Mouse (Mus musculus): ENCODE measurements at regions not wholly inside any gene's neighbourhood (a gene's known extent, or its start where the extent isn't known, plus 50 kb on each side); places are given as distances from the start of the nearest gene placed in this dataset.

- no peaks in the 10 kb centered on the region for H3K27me3 ChIP-seq (replicated peaks)
- in situ Hi-C loops (cut with MboI; ENCODE audit: low pct_ligation_motif_present, low pct_unique_long_range_greater_than_20kb, low sequenced_read_pairs) (no loop called here), dilution Hi-C loops (cut with MboI; ENCODE audit: extremely low pct_ligation_motif_present, extremely low pct_unique_long_range_greater_than_20kb, low sequenced_read_pairs) (no loop called here)
- H3K4me3 ChIP-seq (replicated peaks in 1 of 3; ENCODE audit: low read depth in 2 of 3, low read length in 2 of 3, poor library complexity in 1 of 3): no peak overlapping the region
- H3K27ac ChIP-seq (ENCODE audit: insufficient read depth, low read depth): no peak overlapping the region
- H3K36me3 ChIP-seq (replicated peaks in 1 of 2; ENCODE audit: control insufficient read depth in 1 of 2, insufficient read depth in 1 of 2, low read length in 1 of 2): no peaks in the 10 kb centered on the region
- peak overlapping the region; percentile 70 for H3K4me2 ChIP-seq (ENCODE audit: insufficient read depth, low read depth, poor library complexity, severe bottlenecking)
- DNase-seq (ENCODE audit: extremely low read depth): no peak
- H3K79me2 ChIP-seq (replicated peaks; ENCODE audit: control insufficient read depth, extremely low read depth, insufficient read depth, poor library complexity, severe bottlenecking): no peaks in the 10 kb centered on the region
- no peaks in the 10 kb centered on the region for H3K4me1 ChIP-seq (ENCODE audit: control insufficient read depth in 1 of 2, insufficient read depth in 2 of 2)
- no peak for TF ChIP-seq MYC (IDR thresholded peaks at IDR 0.05; ENCODE audit: low read depth, low read length)
- TF ChIP-seq CHD1 (IDR thresholded peaks at IDR 0.05; ENCODE audit: low read depth, low read length): no peak
- no peak overlapping the region for H3K9ac ChIP-seq (ENCODE audit: insufficient read depth, low read depth)
- H3K9me3 ChIP-seq (replicated peaks; ENCODE audit: low read length): no peaks in the 10 kb centered on the region
Observed at GRCm38 (mm10) chr9:88073579-88073978, 253.4 kb upstream of the Nt5e start.

GRCm38 (mm10) chr9:88082931-88083479 lies 244.0 kb upstream of the Nt5e start:
- no peaks in the 10 kb centered on the region for H3K36me3 ChIP-seq (replicated peaks in 1 of 2; ENCODE audit: control insufficient read depth in 1 of 2, insufficient read depth in 1 of 2, low read length in 1 of 2)
- H3K4me2 ChIP-seq (ENCODE audit: insufficient read depth, low read depth, poor library complexity, severe bottlenecking): no peak overlapping the region
- H3K4me3 ChIP-seq (replicated peaks in 1 of 3; ENCODE audit: low read depth in 2 of 3, low read length in 2 of 3, poor library complexity in 1 of 3): no peak overlapping the region
- in situ Hi-C loops (cut with MboI; ENCODE audit: low pct_ligation_motif_present, low pct_unique_long_range_greater_than_20kb, low sequenced_read_pairs) (no loop called here), dilution Hi-C loops (cut with MboI; ENCODE audit: extremely low pct_ligation_motif_present, extremely low pct_unique_long_range_greater_than_20kb, low sequenced_read_pairs) (no loop called here)
- H3K79me2 ChIP-seq (replicated peaks; ENCODE audit: control insufficient read depth, extremely low read depth, insufficient read depth, poor library complexity, severe bottlenecking): no peaks in the 10 kb centered on the region
- peaks cover 0 to 2% of the 10 kb centered on the region in 2 experiments; a peak in 1 of 4 replicates for H3K4me1 ChIP-seq (ENCODE audit: control insufficient read depth in 1 of 2, insufficient read depth in 2 of 2)
- no peaks in the 10 kb centered on the region for H3K9me3 ChIP-seq (replicated peaks; ENCODE audit: low read length)
- TF ChIP-seq CHD2 (IDR thresholded peaks at IDR 0.05; ENCODE audit: low read length) (no peak), IRF4 (IDR thresholded peaks at IDR 0.05; ENCODE audit: low read depth, low read length) (no peak), BHLHE40 (IDR thresholded peaks at IDR 0.05; ENCODE audit: low read depth, low read length) (no peak), USF1 (IDR thresholded peaks at IDR 0.05; ENCODE audit: low read depth, low read length) (no peak), RAD21 (IDR thresholded peaks at IDR 0.05; ENCODE audit: low read depth, low read length) (no peak), CTCF (conservative IDR thresholded peaks at IDR 0.05 in 1 of 2, IDR thresholded peaks at IDR 0.05 in 1 of 2; ENCODE audit: low read depth in 2 of 2, low read length in 2 of 2) (no peak), USF2 (conservative IDR thresholded peaks at IDR 0.05; ENCODE audit: low read depth, low read length) (no peak), SIN3A (IDR thresholded peaks at IDR 0.05; ENCODE audit: low read length) (no peak), GABPA (IDR thresholded peaks at IDR 0.05; ENCODE audit: insufficient replicate concordance, low read depth, low read length) (no peak), MYC (IDR thresholded peaks at IDR 0.05; ENCODE audit: low read depth, low read length) (no peak), CHD1 (IDR thresholded peaks at IDR 0.05; ENCODE audit: low read depth, low read length) (no peak), JUND (conservative IDR thresholded peaks at IDR 0.05; ENCODE audit: low read depth, low read length) (no peak), MXI1 (IDR thresholded peaks at IDR 0.05; ENCODE audit: low read depth, low read length) (no peak), POLR2A (IDR thresholded peaks at IDR 0.05; ENCODE audit: low read depth, low read length) (no peak), SMC3 (IDR thresholded peaks at IDR 0.05; ENCODE audit: low read depth, low read length) (no peak)
- no peak for DNase-seq (ENCODE audit: extremely low read depth)
- no peak overlapping the region for H3K9ac ChIP-seq (ENCODE audit: insufficient read depth, low read depth)
- no peak overlapping the region for H3K27ac ChIP-seq (ENCODE audit: insufficient read depth, low read depth)
- H3K27me3 ChIP-seq (replicated peaks): no peaks in the 10 kb centered on the region
